Mouse (Mus musculus): ENCODE measurements around the gene Trmt112.
A peak's percentile ranks its signal among the peaks of the same experiment; 100 is the strongest.
"Not testable (repeated sequence)": the region's sequence is repeated elsewhere in the genome, so short reads cannot be mapped to it uniquely, and the experiment has no call there.

The Trmt112 gene

DNA sequence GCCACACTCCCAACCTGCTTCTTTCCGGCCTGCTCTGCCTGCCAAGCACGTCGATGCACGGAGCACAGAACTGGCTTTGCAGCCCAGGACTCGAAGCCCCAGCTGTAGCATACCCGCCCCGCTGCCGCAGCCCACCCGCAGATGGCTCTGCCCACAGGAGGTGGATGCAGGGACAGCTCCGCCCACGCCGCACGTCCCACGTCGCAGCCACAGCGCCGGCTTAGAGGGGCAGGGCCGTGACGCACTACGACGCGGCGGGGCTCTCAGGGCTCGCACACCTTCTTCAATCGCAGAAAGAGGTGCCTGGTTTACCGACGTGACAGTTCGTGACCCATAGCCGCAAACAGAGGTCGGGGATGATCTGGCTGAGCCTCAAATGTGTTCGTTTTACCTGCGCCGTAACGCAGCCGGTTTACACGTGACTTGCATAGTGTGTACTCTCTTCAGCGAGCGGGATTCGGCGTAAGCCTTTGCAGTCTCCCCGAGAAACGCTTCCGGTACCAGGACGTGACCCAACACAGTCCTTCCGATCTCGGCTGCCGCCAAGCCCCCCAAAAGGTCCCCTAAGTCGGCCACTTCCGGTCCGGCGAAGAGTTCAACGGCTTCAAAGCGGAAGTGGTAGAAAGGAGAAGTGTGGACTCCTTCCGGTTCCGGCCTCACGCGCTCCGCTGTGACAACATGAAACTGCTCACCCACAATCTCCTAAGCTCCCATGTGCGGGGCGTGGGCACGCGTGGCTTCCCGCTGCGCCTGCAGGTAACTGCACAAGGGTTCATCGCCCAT is at the start of gene Trmt112, which contains the start of gene Prdx5:
Gene Trmt112, plus strand, starts transcription at position 192 of the 783 bp plus-strand sequence.
Gene Prdx5, minus strand, starts transcription at position 600 of the 783 bp plus-strand sequence.
- DNase-seq (ENCODE audit: low read depth, low spot score): peak; percentile 88

DNA sequence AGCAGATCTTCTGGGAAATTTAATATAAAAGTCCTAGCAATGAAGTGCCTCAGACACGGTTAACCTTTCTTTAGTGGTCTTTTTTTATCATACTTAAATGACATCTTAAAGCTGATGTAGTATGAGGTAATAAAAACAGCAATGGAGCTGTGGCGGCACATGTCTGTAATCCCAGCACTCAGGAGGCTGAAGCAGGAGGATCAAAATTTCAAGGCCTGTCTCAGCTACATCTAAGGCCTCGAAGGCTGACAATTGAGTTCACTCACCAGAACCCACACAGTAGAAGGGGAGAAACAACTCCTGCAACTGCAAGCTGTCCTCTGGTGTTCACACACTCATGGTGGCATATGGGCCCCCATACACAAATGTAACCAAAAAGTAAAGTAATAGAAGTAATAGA is 49.5 kb upstream of the Trmt112 start:
- DNase-seq (ENCODE audit: low read depth, low spot score): no peak

DNA sequence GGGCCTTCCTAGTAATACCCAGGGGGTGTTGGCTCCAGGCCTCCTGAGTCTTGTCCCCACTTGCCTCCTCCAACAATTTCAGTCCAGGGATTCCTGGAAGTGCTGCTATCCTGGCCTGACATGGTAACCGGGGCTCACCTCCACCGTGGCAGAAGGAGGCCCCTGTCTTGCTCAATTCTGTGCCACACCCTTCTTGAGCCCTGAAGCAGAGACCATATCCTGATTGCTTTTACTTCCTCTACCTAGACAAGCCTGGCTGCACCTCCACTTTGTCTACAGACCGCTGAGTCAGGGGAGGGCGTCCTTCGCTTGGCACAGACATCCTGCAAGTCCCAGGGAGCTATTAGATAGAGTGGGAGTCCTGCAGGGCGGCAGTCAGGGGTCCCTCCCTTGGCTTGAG is 48.8 kb upstream of the Trmt112 start:
- DNase-seq (ENCODE audit: low read depth, low spot score): no peak

- DNase-seq (ENCODE audit: low read depth, low spot score): no peak
Measured at GRCm38 (mm10) chr19:6861451-6861850, 48.0 kb upstream of the Trmt112 start.

- DNase-seq (ENCODE audit: low read depth, low spot score): no peak
Measured at GRCm38 (mm10) chr19:6869355-6869754, 40.1 kb upstream of the Trmt112 start.

DNA sequence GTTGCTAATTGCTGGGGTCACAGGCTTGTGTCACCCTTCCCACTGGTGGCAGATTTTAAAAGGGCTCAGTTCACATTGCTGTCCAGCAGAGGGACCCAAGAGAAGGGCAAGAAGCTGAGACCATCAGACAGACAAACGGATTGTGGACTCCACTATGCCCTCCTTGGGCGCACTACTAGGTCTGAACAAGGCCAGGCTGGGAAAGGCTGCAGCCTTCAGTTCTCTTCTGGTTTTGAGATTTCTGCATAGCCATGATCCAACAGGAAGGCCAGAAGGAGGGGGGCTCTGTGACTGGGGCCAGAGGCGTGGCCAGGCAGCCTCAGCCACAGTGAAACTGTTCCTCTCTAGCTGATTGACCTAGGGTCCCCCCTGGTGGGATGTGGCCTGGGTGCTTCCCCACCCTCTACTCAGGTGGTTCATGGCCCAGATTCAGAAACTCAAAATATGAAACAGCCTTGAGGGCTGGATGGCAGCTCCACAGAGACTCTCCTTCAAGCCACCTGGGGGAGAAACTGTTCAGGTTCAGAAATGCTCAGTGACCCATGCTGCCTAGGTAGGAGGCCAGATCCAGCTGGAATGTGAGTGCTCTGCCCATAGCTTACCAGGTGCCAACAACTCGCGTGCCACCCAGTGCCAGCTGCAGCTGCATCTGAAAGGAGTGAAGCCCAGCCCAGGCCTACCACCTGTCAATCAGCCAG is 37.8 kb upstream of the Trmt112 start:
- no peak for DNase-seq (ENCODE audit: low read depth, low spot score)

GRCm38 (mm10) chr19:6872701-6873100 is 36.8 kb upstream of the Trmt112 start:
- DNase-seq (ENCODE audit: low read depth, low spot score): no peak

GRCm38 (mm10) chr19:6874257-6874656 is 35.2 kb upstream of the Trmt112 start:
- DNase-seq (ENCODE audit: low read depth, low spot score): no peak

- DNase-seq (ENCODE audit: low read depth, low spot score): no peak
Measured at GRCm38 (mm10) chr19:6875834-6876233, 33.7 kb upstream of the Trmt112 start.

- no peak for DNase-seq (ENCODE audit: low read depth, low spot score)
Measured at GRCm38 (mm10) chr19:6876799-6877198, 32.7 kb upstream of the Trmt112 start.

DNA sequence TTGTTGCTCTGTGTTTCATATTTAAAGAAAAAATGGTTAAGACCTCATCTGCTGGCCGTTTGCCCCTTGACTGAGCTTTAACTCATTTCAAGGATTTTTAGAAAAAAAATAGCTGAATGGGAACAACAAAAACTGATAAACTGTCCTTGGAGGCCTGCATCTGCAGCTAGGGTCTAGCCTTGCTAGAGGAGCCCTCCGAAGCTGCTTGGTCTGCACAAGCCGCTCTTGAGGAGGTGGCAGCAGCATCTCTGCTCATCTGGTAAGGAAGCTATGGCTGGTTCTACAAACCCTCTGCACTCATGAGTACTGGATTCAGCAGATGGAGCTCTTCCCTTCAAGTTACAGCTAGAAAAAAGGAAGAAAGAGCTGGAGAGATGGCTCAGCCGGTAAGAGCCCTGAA is 31.5 kb upstream of the Trmt112 start:
- DNase-seq (ENCODE audit: low read depth, low spot score): no peak

- DNase-seq (ENCODE audit: low read depth, low spot score): no peak
Measured at GRCm38 (mm10) chr19:6892512-6892911, 17.0 kb upstream of the Trmt112 start.

DNA sequence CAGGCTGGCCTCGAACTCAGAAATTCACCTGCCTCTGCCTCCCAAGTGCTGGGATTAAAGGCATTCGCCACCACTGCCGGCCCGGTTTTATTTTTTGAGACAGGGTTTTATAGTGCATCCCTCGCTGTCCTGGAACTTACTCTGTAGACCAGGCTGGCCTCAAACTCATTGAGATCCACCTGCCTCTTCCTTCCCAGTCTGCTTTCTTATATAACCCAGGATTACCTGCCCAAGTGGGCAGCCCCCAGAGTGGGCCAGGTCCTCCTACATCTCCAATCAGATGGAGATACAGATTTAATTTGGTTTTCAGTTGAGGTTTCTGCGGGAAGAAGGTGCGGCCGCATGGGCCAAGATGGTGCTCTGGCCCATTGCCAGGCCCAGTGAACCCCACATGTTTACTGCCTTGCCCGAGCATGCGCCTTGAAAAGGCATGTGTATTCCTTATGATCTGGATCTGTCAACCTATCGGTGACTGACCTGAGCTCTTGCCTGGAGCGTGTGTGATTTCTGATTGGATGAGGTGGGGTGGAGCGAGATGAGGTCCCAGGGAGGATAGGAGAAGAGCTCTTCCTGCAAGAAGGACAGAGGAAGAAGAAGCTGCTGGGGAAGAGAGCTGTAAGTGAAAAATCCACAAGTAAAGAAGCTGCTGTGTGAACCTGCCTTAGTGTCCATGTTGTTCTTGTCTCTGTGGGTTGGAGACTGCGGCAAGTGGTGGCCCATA is 15.6 kb upstream of the Trmt112 start:
- DNase-seq (ENCODE audit: low read depth, low spot score): no peak

DNA sequence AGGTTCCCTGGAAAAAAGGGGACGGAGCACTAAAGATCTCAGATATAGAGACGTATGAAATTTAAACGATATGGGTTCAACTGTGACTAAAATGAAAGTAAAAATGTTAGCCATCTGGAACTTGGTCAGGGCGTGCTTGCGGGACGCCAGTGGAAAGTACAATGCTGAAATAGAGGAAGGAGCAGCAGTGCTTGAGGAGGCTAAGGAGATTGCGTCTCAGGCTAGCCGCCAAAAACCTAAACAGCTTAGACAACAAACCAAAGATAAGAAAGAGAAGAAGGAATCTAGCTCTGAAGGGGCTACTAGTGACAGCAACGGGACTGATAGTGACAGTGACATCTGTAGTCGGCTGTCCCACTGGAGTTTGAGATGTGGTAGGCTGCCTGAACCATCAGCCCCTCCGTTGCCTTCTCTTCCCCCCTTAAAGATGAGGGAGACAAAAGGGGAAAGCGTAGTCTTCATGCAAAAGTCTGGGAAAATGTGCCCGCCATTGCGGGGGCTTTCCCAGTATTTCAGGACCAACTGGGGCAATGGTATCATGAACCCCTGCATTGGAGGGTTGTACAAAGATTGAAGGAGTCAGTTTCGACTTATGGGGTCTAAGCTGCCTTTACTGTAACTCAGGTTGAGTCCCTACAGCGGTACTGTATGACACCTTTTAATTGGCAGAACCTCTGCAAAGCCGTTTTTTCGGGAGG is 13.7 kb upstream of the Trmt112 start:
- not testable (repeated sequence) for DNase-seq (ENCODE audit: low read depth, low spot score)

- no peak for DNase-seq (ENCODE audit: low read depth, low spot score)
Measured at GRCm38 (mm10) chr19:6899641-6900040, 9.9 kb upstream of the Trmt112 start.

GRCm38 (mm10) chr19:6903031-6903430 is 6.5 kb upstream of the Trmt112 start:
- DNase-seq (ENCODE audit: low read depth, low spot score): no peak

GRCm38 (mm10) chr19:6904846-6905245 is 4.7 kb upstream of the Trmt112 start:
- DNase-seq (ENCODE audit: low read depth, low spot score): no peak

DNA sequence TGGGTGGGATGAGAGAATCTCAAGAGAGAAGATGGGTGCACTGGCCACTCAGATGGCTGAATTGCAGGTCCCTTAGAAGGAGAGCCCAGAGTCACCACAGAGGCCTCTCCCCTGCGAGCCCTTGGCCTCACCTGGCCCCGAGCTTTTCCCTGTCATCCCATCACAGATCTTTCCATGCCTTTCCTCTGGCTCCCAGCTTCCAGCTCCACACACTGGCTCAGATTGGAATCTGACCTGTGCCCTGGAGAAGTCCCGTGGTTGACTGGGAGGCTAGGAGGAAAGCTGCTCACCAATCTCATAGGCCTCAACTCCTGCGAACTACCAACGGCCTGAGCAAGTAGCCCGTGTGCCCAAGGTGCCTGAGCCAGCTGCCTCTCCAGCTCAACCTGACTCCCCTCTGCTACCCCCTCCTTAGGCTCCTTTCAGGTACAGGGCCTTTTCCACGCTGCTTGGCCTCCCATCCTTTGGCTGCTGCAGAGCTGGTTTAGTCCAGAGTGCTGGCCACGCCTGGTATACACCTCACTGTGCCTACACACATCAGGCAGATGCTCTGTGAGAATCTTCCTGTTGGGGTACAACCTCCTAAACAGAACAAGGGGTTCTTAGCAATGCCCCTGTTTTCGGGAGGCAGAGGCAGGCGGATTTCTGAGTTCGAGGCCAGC is 3.9 kb upstream of the Trmt112 start:
- DNase-seq (ENCODE audit: low read depth, low spot score): no peak

- no peak for DNase-seq (ENCODE audit: low read depth, low spot score)
Measured at GRCm38 (mm10) chr19:6906199-6906598, 3.3 kb upstream of the Trmt112 start.

DNA sequence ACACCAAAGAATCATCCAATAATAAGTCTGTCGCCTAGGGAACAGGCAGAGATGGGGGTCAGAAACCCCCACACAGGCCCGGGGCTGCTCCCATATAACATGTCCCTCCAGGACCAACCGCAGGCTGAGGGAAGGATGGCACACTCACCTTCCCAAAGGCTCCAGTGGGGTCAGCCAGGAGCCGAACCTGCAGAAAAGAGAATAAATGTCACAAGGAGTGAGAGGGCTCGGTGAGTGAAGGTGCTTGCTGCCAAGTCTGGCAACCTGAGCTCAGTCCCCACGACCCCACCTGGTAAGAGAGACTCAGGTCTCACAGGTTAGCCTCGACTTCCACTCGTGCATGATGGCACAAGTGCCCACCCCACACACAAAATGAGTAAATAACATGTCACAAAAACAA is 2.4 kb upstream of the Trmt112 start:
- no peak for DNase-seq (ENCODE audit: low read depth, low spot score)
